Mouse (Mus musculus) mouse embryonic stem cell (cell line): ENCODE measurements around the gene Gm49368.
"Not testable (repeated sequence)": the region's sequence is repeated elsewhere in the genome, so short reads cannot be mapped to it uniquely, and the experiment has no call there.

ENCODE experiments used
- in situ Hi-C, 2 experiments: fragments of 300-500 bp; cut with MboI; formaldehyde crosslinking; loops; 1 replicate in 1 of 2; 3 replicates in 1 of 2; pipeline ENCODE4 v1.14.3; 2019 to 2020; ENCODE audit warnings: low sequenced_read_pairs in 2 of 2, low pct_unique_long_range_greater_than_20kb in 1 of 2, mixed read lengths in 1 of 2; ENCODE audit not compliant: unreplicated experiment in 1 of 2

Gene Gm49368

GRCm38 (mm10) chr7:128112131-128112530 is 49.6 kb downstream of the Gm49368 start:
- in situ Hi-C loops, result no loop called here

- in situ Hi-C loops, result no loop called here
Measured at GRCm38 (mm10) chr7:128114371-128115105, 52.1 kb downstream of the Gm49368 start.

- in situ Hi-C loops, result no loop called here
Measured at GRCm38 (mm10) chr7:128115211-128115958, 52.9 kb downstream of the Gm49368 start.

- in situ Hi-C loops, result no loop called here
Measured at GRCm38 (mm10) chr7:128116396-128116795, 53.9 kb downstream of the Gm49368 start.

GRCm38 (mm10) chr7:128119726-128120490 is 57.4 kb downstream of the Gm49368 start:
- in situ Hi-C loops, result no loop called here

GRCm38 (mm10) chr7:128128741-128129720 is 66.5 kb downstream of the Gm49368 start, which contains the start of gene Itgax:
Gene Itgax (plus strand): TSS chr7:128129547.
- in situ Hi-C loops, result no loop called here

GRCm38 (mm10) chr7:128132148-128132547 is 69.7 kb downstream of the Gm49368 start:
- in situ Hi-C loops, result no loop called here

GRCm38 (mm10) chr7:128133596-128133995 is 71.1 kb downstream of the Gm49368 start:
- in situ Hi-C loops, result no loop called here

GRCm38 (mm10) chr7:128136927-128137326 is 74.4 kb downstream of the Gm49368 start:
- in situ Hi-C loops, result no loop called here

GRCm38 (mm10) chr7:128139611-128140010 is 77.1 kb downstream of the Gm49368 start:
- in situ Hi-C loops, result no loop called here

- in situ Hi-C loops, result no loop called here
Measured at GRCm38 (mm10) chr7:128150970-128151369, 88.5 kb downstream of the Gm49368 start.

GRCm38 (mm10) chr7:128154076-128154475 is 91.6 kb downstream of the Gm49368 start, which contains the start of gene Itgad:
Gene Itgad (plus strand): TSS chr7:128154376.
- in situ Hi-C loops, result no loop called here

GRCm38 (mm10) chr7:128154924-128155323 is 92.4 kb downstream of the Gm49368 start:
- in situ Hi-C loops, result no loop called here

GRCm38 (mm10) chr7:128158688-128159354 is 96.3 kb downstream of the Gm49368 start:
- in situ Hi-C loops, result not testable (repeated sequence)

- in situ Hi-C loops, result no loop called here
Measured at GRCm38 (mm10) chr7:128164001-128164400, 101.5 kb downstream of the Gm49368 start.

- in situ Hi-C loops, result no loop called here
Measured at GRCm38 (mm10) chr7:128166391-128166790, 103.9 kb downstream of the Gm49368 start.

GRCm38 (mm10) chr7:128169996-128170395 is 107.5 kb downstream of the Gm49368 start:
- in situ Hi-C loops, result no loop called here
